Mouse (Mus musculus) mature B cell (primary cell): ENCODE measurements around the gene Rreb1.

Source experiments
- in situ Hi-C: fragments of 300-500 bp; cut with MboI; formaldehyde crosslinking; loops from 2 replicates; pipeline ENCODE4 v1.14.3; 2019

Gene Rreb1

DNA sequence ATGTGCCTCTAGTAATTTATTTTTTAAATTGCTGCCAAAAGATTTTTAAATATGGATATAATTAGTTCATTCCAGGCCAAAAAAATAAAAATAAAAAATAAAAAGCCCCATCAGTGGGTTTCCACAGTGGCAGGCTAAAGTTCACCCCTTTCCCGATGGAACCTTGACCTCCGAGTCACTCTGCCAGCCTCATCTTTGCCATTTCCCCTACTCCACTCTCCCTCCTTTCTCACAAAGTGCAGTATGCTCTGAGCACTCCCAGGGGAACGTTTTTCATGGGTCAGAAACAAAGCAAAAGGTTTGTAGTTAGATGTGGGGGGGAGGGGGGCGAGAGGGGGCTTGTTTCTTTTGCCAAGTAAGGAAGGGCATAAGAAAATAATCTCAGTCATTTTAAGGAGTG is 98.6 kb downstream of the Rreb1 start:
- in situ Hi-C loops: no loop called here

DNA sequence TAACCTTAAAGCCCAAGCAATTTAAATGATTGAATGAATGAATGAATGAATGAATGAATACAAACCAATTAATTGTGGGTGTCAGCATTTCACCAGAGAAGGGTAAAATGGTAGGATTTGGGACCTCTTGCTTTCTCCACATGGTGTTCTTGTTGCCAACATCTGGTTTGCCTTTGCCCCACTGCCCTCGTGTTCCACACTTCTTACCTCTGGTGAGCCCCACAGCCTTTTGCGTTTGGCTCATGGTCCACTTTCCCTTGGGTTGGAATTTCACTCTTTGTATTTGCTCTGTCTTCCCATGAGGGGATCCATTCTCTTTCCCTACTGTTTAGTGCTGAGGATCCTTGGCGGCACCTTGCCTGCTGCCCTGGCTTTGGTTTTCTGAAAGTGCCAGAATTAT is 99.0 kb downstream of the Rreb1 start:
- in situ Hi-C loops: no loop called here

DNA sequence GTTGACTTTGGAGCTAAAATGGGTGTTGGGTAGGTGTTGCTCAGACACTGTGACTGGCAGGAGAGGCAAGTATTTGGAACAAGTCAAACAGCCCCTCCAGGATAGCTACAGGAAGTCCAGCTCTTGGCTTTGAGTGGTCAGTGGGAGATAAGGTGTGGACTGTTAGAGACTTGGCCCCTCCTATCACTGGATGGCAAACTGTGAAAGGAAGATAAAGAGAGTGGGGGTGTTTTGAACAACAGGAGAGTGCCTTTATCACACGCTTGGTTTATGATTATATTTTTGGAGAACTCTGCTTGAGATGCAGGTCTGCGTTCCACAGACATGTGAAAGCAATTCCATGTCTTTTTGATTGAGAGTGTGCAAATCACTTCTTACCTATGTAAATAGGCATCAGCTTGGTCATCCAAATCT is 100.7 kb downstream of the Rreb1 start:
- in situ Hi-C loops: no loop called here

DNA sequence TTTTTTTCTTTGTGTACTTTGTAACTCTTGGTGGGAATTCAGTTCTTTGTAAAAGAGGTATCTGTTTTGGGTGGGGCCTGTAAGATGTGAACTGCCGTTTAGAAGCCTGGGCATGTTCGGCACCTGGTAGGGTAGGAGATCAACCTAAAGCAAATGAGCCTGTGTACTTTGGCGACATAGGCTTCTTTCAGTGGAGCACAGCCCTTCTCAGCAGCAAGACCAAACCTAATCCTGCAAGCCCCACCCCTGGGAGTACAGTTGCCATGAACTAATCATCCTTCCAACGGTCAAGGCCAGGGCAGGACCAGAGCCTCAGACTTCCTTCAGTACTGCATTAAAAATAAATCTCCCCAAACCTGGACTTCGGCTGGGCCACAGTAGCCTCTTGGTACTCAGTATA is 101.4 kb downstream of the Rreb1 start:
- in situ Hi-C loops: no loop called here

DNA sequence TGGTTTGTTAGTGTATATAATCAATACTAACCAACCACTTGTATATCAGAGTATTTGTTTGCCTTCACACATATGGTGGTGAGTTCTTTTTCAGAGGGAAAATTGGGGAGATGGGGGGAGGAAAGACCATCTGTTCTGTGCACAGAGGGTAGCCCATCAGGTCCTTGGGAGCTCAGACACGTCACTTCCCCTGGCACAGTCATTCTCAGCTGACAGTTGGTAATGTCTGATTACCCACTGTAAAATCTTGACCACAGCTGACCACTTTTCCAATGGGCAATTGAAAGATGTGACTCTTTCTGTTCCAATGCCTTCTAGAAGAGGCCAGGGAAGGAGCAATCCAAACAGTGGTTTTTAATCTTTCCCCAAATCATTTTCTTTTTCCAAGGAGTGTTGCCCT is 101.8 kb downstream of the Rreb1 start:
- in situ Hi-C loops: no loop called here

DNA sequence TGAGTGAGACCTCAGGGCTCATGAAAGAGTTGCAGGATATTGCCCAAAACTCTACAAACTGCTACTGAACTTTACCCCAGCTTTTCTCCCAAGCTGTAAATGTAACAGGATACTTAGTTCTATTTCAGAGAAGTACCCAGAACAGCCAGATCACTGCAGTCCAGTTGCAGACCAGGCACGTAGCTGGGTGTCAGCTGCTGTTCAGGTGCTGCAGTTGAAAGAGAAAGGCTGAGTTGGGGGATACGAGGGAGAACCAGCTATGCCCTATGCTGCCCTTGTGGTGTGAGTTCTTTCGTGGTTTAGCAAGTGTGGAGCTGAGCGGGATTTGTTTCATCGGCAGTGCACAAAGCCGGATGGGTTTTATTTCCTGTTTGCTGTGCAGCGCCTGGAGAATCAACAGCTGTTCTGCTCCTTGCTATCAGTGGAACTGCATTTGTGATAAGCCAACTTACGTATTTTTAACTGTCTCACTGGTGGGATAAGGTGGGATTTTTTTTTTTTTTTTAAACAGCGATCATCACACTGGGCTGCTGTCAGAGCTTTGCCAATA is 102.5 kb downstream of the Rreb1 start:
- in situ Hi-C loops: no loop called here

DNA sequence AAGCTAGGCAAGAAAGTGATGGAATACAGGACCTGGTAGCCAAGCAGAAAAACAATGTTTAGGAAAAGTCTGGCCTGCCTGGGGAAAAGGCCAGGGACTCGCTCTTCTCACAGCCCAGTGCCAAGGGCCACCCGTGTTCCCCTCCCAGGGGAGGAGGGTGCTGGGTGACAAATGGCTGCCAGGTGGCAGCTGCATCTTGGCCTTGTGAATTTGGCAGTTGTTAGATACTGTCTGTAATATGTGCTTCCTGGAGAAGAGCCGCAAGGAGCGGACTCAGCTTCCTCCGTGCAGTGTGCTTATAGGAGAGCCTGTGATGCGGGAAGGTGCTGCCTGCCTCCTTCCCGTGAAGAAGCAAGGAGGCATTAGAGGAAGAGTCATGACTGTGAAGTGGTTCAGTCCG is 104.3 kb downstream of the Rreb1 start:
- in situ Hi-C loops: no loop called here

DNA sequence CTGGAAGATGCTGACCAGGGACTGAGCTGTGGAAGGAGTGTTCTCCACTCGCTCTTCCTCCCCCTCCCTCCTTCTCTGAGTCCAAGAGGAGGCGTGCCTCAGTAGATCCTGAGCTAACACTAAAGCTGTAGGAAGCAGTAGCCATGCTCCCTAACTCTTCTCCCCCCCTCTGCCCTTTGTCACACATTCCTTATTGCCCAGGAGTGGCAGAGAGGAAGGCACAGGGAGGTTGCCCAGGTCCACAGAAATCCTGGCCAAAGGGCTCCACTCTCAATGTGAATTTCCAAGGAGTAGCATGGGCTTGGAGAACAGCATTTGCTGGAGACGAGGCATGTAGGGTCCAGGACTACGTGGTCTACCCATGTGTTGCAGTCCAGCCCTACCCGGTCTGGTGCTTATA is 104.8 kb downstream of the Rreb1 start:
- in situ Hi-C loops: no loop called here

DNA sequence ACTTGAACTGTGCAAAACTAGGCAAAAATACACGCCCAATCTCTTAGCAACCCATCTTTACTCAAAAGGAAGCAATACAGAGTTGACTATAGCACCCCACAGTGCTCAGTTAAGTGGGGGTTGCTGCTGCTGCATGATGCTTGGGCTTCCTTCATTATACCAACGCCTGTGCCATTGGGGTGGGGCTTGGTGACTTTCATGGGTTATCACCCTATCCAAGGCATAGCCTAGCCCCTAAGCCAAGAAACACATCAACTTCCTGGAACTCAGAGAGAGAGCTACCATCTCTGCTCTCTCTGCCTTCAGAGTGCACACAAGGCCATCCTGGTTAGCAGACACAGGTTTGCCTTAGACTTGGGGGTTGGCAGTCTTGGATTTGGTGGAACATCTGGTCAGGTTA is 107.2 kb downstream of the Rreb1 start:
- in situ Hi-C loops: no loop called here

DNA sequence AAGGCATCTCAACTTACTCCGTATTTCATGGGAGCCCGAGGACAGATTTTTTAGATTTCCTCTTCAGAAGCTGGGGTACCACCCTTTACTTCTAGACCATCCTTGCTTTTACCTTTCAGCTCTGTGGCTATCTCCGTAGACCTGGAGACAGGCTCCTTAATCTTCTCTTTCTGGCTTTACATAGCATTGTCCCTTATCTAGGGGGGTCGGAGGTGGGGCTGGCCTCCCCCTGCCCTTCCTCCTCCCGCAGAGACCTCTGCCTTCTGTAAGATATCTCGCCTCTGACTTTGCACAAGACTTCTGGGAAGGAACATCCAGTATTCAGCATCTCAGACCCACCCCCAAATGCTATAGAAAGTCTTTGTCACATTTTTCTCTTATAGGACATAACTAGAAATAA is 107.8 kb downstream of the Rreb1 start:
- in situ Hi-C loops: no loop called here

DNA sequence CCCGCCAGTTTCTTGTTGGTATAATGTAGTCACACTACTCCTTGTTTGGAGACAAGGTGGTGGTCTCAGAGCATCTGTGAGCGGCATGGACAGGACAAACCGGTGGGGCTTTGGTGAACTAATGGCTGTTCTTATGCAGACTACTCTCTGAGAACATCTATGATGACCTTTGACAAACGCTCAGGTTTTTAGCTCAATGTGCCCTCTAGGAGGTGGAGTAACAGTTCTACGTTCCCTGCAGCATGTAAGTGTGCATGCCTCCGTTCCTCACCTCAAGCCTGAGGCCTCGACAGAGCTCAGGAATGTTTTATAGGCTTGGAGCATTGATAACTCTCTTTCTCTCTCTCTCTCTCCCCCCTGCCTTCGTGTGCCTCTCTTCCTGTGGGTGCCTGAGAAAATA is 116.6 kb downstream of the Rreb1 start:
- in situ Hi-C loops: no loop called here

DNA sequence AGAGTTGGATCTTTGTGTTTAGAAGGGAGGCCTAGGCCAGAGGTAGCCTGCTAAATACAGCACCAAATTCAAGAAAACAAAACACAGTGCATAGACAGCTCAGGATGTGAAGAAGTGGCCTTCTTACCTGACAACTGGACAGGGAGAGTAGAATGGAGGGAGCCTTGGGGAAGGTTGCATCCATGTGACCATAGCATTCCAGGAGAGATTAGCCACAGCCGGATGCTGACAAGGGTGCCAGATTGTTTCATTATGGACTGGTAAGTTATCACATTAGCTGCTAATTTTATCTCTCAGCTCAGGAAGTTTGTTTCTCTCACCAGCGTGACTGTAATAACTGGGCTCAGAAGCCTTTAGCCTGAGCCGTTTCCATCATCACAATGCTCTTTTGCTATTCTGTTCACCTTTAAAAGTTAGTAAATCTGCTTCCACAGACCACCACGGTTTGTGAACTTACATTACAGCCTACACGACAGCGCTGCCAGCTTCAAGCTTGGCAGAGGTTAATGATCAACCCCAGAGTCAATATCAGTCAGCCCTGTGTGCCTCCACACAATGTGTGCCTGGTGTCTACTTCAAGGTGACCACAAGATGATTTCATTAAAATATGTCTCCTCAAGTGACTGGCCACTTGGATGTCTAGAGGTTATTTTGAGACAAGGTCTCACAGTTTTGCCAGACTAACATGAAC is 117.5 kb downstream of the Rreb1 start:
- in situ Hi-C loops: no loop called here

DNA sequence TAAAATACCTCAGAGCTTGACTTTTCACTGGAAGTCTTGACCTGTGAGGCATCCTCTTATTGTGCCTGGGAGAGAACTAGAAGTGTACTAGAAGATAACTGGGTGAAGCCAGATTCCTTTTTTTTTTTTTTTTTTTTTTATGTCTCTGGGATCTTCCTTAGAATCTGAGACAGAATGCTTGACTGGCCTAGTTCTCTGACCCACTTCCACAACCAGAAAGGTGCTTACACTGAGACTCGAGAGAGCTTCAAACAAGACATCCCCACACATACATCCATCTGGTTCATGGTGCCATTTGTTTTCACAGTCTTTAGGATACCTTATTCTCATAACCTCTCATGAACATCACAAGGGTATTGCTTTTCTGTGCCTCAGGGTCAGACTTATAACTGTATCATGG is 118.2 kb downstream of the Rreb1 start:
- in situ Hi-C loops: no loop called here

DNA sequence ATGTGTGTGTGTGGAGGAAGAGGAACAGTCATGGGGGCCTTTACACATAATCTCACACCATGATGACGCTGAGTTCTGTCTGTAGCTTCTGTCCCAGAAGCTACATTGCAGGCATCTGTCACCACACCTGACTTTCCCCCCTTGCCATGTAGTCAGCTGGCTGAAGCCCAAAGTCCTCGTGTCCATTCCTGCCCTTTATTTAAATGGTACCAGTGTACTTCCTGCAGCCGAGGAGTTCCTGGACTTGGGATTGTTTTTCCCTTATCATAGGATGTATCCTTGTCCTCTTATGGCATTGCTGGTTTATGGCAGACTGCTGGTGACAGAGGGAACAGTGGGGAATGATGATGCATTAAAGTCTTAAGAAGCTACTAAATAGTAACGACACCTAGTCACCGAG is 120.6 kb downstream of the Rreb1 start:
- in situ Hi-C loops: no loop called here

DNA sequence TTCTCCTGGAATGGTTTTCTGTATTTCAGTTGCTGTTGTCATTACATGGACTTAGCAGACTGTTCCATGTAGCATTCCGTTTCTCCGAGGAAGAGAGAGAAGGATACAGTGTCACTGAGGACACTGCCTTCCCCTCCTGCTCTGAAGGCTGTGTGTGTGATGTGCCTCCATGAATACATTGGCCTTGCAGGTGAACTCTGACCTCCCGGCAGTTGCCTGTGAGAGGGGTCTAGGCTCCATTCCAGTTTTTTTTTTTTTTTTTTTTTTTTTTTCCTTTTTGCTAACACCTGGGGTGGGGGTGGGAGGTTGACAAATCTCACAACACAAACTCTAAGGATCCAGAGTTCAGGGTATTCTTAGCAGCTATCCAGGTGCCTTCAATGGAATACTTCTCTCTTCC is 124.8 kb downstream of the Rreb1 start:
- in situ Hi-C loops: no loop called here

DNA sequence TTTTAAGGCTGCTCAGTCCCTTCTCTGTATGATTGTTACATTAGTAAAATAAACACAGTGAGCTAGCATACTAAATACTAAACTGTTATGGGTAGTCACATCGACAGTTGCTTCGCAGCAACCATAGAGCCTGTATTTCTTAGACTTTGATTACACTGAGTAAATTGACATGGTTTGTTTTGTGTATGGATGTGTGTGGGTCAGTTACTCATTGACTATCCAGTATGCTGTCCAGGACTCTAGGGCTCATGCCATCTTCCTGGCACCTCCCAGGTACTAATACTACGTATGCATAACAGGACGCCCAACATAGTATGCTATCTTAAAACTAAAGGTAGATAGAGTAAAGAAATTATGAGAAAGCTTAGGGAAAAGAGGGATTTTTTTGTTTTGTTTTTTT is 125.3 kb downstream of the Rreb1 start:
- in situ Hi-C loops: no loop called here

DNA sequence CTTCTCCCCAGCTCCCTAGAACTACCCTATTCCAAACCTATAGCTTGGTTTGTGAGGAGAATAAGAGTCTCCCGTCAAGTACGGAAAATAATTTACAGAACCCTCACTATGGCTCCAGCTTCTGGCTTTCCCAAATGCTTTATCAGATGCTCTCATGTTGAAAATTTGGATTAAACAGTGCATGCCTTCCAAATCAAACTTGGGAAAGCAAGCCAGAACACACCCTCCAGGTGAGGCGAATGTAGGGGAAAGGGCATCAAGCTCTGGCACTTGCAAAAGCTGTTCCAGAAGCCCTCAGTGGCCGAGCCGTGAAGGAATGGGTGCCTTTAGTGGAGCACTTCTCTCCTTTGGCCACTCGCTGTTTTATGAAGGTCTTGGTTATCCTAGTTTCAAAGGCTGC is 126.2 kb downstream of the Rreb1 start:
- in situ Hi-C loops: no loop called here

DNA sequence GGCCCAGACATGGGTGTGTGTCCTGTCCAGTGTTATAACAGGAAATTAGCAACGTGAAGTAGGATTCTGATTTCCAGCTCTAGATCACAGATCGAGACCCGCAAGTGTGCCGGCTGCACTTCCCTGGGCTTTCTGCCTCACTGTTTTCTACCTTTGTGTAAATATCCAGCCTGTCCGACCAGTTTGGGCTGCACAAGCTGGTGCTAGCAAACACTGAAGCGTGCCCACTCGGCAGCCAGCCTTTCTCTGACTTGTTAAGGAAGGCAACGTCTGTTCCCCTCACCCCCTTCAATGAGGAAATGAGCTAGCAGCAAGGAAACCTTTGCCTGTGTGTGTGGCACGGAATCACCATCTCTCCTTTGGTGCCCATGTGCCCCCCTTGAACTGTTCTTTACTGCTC is 129.9 kb downstream of the Rreb1 start:
- in situ Hi-C loops: no loop called here

DNA sequence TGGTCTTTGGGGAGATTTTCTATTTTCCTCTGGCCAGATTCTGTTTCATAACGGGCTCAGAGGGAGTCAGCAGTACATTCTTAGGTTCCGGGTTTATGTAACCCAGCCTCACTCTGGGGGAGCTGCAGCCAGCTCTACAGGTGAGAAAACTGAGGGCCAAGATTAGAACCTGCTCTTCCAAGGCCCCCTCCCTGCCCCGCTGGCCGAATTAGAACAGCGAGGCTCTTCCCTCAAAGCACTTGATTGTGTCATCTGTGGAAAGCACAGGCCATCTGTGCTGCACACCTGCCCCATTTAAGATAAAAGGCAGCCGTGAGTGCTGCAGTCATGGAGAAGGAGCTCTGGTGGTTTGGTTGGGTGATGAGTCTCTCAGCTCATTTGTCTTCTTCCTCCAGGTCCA is 130.3 kb downstream of the Rreb1 start:
- in situ Hi-C loops: no loop called here

DNA sequence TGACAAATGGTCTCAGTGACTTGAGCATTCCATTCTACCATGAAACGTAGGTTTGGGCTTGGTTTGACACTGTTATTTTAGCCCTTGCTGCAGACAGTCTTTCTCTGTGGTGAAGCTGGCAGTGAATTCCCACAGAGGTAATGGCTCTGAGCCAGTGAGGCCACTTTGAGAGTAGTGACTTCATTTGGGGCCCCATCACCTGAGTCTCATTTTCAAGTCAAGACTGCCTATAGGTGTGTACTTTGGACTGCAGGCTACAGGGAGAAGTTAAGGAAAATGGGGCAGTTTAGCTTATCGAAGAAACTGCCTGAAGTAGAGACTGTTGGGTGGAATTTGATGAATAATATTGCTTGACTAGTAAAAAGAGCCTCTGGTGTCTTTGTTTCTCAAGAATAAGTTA is 131.0 kb downstream of the Rreb1 start:
- in situ Hi-C loops: no loop called here

DNA sequence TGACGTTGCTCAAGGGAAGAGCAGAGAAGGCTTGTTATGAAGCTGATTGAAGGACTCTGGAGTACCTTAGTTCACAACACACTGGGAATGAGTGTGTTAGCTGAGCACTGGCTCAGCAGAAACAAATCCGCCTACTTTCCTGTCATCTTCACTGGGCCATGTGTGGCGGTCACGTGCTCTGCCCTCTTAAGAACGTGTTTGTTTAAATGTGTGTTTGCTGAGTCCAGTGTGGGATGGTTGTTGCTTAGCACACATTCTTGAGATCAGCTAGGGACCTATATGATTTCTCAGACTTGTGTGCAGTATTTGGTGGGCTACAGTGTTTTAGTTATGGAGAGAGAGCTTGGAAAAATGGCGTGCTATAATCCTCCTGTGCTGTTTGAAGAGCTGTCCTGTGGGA is 133.8 kb downstream of the Rreb1 start:
- in situ Hi-C loops: no loop called here

DNA sequence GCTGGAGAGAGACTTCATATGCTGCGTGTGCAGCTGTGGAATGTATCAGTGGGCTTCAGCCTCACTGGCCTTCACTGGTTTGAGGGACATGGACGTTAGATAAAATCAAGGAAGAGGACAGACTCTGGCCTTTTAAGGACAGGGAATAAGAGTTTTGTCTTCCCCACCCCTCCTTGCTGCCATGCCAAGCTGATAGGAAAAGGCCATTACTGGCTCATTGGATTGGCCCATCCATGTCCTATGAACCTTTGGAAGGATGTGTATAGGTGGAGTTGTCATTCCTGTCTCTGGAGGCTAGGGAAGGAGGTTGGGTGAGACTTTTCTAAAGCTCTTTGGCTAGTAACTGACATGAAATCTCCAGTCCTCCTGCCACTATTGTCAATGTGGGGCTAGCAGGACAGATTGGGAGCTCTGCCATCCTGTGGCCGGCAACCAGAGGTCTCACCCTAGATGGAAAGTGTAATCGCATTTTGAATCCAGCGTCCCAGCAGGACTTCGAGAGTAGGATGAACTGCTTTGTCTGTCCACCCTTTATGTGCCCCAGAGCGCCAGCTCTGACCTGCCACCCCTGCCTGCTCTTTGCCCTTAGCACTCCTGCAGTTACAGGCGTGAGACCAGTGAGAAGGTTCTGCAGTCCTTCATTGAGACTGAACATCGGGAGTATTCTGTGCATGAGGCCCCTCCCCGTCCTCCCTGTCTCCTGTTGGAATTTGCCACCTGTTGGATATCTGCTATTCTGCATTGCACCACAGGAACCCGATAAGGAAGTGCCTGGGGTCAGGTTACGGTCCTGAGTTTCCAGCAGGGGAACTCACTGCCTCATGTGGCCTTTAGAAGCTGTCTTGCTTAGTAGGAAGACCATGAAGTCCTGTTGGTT is 134.6 kb downstream of the Rreb1 start:
- in situ Hi-C loops: no loop called here

DNA sequence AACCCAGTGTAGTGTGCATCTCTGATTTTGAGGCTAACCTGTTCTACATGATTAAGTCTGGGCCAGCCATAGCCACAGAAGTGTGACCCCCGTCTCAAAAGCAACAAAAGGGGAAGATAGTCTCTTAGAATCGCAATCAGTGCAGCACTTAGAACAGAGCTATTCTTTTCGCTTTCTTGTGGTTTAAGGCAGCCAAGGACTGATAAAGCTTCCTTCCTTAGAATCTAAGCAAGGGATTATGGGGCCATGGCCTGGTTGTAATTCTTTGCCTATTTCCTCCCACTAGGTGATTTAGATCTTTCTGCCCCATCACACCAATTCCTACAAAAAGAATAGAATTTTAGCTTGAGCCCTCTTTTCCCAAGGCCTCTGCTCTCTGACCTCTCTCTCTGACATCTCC is 135.8 kb downstream of the Rreb1 start:
- in situ Hi-C loops: no loop called here
